Mouse (Mus musculus): Measurements from ENCODE around the gene Slc35f4.

- TF ChIP-seq CTCF (IDR thresholded peaks at IDR 0.05; ENCODE audit: insufficient read depth, low read depth, low read length), result no peak
- no peak for TF ChIP-seq POLR2A (IDR thresholded peaks at IDR 0.05; ENCODE audit: insufficient read depth, low read depth, low read length)
Measured at GRCm38 (mm10) chr14:49461761-49462160, 64.1 kb downstream of the Slc35f4 start.

All from olfactory bulb, adult 2 months (tissue).